Mouse (Mus musculus) spleen, adult 18-20 months (tissue): ENCODE results near the gene Tomm40.
A peak's percentile ranks its signal among the peaks of the same experiment; 100 is the strongest.

ENCODE experiments used
- DNase-seq, 2 experiments: peaks; one replicate each; pipeline ENCODE4 v3.0.0; 2022; ENCODE audit warnings: mixed read lengths in 2 of 2

Tomm40 gene

GRCm38 (mm10) chr7:19685374-19685773, 29.9 kb downstream of the Tomm40 start:
- no peak for DNase-seq

DNA sequence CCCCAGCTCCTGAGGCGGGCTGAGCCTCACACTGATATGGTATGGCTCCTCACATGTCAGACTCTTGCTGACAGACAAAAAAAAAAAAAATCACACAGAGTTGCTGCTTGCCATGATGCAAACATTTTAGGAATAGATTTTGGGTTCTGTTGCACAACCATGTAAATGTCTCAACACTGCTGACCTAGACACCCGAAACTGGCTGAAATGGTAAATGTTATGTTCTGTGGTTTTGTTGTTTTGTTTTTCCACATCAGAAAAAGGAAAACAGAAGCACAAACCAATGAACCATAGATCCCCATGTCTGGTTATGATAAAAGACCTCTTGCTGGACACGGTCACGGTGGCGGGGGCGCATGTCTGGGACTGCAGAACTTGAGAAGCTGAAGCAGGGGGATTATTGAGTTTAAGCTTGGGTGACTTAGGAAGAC, 31.5 kb downstream of the Tomm40 start:
- peak; percentile 50 to 54 for DNase-seq

GRCm38 (mm10) chr7:19682979-19683378, 32.3 kb downstream of the Tomm40 start:
- DNase-seq, result no peak

DNA sequence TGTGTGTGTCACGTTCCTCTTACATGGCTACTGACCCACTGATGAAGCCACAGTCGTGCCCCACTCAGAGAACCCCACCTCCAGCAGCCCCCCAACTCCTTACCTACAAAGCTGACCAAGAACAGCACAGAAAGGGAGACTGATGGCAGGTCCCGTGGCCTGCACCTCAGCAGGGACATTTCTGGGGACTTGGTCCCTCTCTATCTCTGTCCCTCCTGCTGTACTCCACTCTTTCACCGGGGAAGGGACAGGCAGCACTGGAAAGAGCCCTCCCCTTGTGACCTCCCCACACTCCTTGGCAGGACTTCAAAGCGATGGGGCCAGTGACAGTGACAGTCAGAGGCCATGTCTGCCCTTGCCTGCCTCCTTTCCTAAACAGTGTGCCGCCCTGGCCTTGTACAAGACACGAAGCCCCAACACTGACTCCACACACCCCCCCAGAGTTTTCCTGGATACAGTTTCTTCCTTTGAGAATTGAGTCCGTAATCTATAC, 34.0 kb downstream of the Tomm40 start, which contains the start of the genes Gm44805 and Apoc4:
Gene Gm44805 (minus strand): TSS at position 222 of the 493 bp plus-strand sequence.
Gene Apoc4 (minus strand): TSS at position 278 of the 493 bp plus-strand sequence.
- DNase-seq, result no peak

- DNase-seq, result no peak
Measured at GRCm38 (mm10) chr7:19680702-19681101, 34.5 kb downstream of the Tomm40 start.

DNA sequence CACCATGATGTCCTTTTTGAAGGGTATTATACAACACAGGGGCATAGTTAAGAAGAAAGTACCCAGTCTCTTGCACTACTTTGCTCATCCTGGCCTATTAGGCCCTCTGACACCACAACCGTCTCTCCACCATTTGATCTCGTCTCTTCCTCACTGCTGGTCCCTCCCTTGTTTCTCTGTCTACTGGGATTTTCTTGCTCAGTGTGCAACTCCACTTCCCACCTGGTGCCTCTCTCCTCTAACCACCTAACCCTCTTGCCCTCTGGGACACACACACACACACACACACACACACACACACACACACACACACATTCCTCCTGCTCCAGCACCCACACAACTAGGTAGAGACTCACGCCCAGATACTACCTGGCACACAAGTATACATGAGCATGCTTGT, 36.3 kb downstream of the Tomm40 start:
- DNase-seq, result no peak

GRCm38 (mm10) chr7:19677872-19678271, 37.4 kb downstream of the Tomm40 start, which contains the start of gene Apoc2:
Apoc2 (minus strand) TSS chr7:19677941.
- DNase-seq, result no peak

- no peak for DNase-seq
Measured at GRCm38 (mm10) chr7:19676662-19677061, 38.6 kb downstream of the Tomm40 start.

DNA sequence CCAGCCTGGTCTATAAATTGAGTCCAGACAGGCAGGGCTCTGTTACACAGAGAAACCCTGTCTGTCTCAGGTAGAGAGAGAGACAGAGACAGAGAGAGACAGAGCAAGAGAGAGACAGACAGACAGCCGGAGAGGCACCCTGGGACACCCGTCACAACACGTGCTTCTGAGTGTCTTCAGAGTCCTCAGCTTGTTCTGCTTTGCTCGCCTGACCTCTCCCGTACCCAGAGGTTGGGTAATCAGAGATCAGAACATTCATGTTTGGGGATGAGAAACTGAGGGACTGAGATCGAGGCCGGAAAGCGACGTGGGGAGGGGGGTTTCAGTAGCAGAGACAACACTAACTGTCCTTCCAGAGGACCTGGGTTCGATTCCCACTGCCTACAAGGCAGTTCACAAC, 39.4 kb downstream of the Tomm40 start:
- DNase-seq, result no peak

- DNase-seq, result no peak
Measured at GRCm38 (mm10) chr7:19673083-19673699, 42.0 kb downstream of the Tomm40 start.

DNA sequence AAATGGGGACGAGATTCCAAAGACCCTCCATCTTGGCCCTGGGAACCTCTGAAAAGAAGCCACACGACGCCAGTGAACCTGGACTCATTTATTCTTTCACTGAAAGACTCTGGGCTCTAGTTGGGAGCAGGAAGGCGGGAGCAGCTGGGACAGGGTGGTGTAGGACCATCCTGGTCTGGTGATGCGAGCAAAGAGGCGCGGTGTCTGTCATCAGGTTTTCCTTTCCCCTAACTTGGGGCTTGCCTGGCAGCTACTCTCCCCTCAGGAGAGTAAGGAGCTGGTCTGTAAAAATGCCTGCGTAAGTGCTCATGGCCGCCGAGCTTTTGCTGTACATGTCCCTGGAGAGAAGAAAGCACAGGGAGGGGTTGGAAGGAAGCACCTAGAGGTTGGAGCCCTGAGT, 43.7 kb downstream of the Tomm40 start:
- no peak for DNase-seq

DNA sequence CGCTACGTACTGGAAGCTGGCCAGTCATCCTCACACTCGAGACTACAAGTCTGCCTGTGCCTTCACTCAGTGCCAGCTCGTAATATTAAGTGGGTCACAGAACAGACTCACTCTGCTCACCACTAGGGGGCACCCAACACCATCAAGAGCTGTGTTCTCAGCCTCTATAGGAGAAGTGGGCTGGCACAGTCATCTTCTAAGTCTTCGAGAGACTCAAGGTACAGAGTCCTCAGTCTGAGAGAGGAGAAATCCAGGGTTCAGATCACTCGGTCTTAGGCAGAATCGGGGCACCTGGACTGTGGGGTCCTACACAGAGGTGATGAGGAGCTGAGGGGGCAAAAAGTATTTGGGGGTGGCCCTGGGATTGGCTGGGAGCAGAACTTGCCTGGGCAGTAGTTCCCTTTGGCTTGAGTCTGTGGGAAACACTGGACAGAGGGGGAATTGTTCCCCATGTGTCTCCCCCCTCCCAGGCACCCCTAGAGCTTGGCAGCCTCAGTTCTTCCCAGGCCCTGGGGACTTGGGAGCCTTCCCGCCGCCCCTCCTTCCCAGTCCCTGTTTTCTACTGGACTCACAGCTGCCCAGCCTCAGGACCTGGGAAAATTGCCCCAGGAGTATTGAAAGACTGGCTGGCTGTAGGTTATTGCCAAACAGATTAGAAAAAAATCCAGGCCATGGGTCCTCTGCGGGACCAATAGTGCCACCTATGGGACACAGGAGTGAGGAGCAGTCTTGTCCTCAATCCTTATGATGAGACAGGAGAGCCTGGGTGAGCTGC, 46.1 kb downstream of the Tomm40 start:
- DNase-seq, result peak; percentile 76 to 87

- DNase-seq, result no peak
Measured at GRCm38 (mm10) chr7:19667434-19667833, 47.8 kb downstream of the Tomm40 start.

- no peak for DNase-seq
Measured at GRCm38 (mm10) chr7:19666750-19667149, 48.5 kb downstream of the Tomm40 start.

- peak; percentile 94 for DNase-seq
Measured at GRCm38 (mm10) chr7:19664955-19665841, 50.0 kb downstream of the Tomm40 start, which contains the start of gene Clptm1. Clptm1 (minus strand) TSS chr7:19665033.

DNA sequence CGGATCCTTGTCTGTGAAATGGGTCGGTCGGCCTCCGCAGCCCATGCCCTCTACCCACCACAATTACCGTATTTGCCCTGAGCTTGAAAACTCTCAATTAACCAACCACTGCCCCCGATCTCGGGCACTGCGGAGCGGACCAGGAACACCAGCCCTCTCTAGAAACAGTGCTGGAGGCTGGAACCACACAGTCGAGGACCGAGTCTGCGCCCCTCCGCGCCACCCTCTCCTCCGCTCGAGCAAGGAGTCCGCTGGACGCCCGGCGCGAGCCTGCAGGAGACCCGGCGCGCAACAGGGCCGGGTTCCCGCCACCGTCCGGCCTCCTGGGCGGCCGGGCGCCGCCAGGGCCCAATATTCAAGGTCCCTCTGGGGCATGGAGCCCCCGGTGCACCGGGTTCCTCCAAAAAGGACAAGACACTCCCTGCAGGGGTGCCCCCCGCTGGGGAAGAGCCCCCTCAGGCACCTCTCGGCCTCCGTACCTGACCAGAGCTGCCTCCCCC, 50.7 kb downstream of the Tomm40 start:
- DNase-seq, result no peak

- no peak for DNase-seq
Measured at GRCm38 (mm10) chr7:19663940-19664339, 51.3 kb downstream of the Tomm40 start.

DNA sequence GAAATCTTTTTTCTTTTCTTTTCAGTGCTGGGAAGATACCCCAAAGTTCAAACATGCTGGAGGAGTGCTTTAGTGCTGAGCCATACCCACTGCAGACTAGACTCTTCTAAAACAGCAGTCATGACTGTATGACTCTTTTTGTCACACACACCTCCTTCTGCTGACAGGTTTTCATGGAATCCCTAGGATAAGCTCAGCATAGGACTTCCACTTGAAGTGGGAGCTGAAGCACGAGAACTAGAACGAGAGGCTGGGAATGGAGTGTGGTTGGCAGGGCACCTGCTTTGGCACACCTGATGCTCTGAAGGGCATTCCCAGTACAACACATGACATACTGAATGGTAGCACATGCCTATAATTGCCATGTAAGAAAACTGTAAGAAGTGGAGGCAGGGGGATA, 62.6 kb downstream of the Tomm40 start:
- no peak for DNase-seq
